Mouse (Mus musculus): ENCODE results near the gene Gm10065. TPM values are rescaled to one million over a fixed set of nuclear protein-coding genes. Genes with fewer than 3 reads are reported as not detected.

Gm10065 gene
- total RNA-seq, 2 experiments from 2014 or later, result not detected

Small RNAs within 50 kb of the gene (microRNA-seq; reads per million reads assigned to microRNA genes)
- not detected for gene Mir1896

Other genes starting within 250 kb of the Gm10065 start
- gene Gpx5, start 186.7 kb downstream of the Gm10065 start, total RNA-seq (2021), result not detected
- under 1 TPM in 1 of 2 experiments, not detected in 1; 0.27 TPM for gene Gpx6, start 167.3 kb downstream of the Gm10065 start, total RNA-seq (2021)
- gene Olfr1367, start 132.5 kb downstream of the Gm10065 start, total RNA-seq (2021), result not detected
- gene Zscan12, start 116.6 kb downstream of the Gm10065 start, total RNA-seq (2021), result 1 to 10 TPM; 7.7 to 9.5 TPM
- 10 to 100 TPM; 47.8 to 61.0 TPM for gene Zkscan3, start 76.7 kb downstream of the Gm10065 start, total RNA-seq (2021)
- under 1 TPM; 0.48 to 0.54 TPM for gene Pgbd1, start 38.4 kb downstream of the Gm10065 start, total RNA-seq (2021)
- gene Zscan26, start 25.7 kb downstream of the Gm10065 start, total RNA-seq (2021), result 10 to 100 TPM; 28.9 to 37.3 TPM
- gene Nkapl, start 10.9 kb downstream of the Gm10065 start, total RNA-seq (2021), result 1 to 10 TPM; 1.1 to 1.4 TPM
- gene Zkscan4, start 534 bp downstream of the Gm10065 start, total RNA-seq (2021), result 1 to 10 TPM; 2.4 to 3.4 TPM
- 10 to 100 TPM; 17.2 to 18.4 TPM for gene AK157302, start 15.8 kb upstream of the Gm10065 start, total RNA-seq (2021)
- gene Gm11273, start 22.0 kb upstream of the Gm10065 start, total RNA-seq (2021), result 100 to 1,000 TPM; 180 to 200 TPM
- gene Zkscan8, start 51.7 kb upstream of the Gm10065 start, total RNA-seq (2021), result 10 to 100 TPM; 16.8 to 24.6 TPM
- gene Olfr1366, start 63.4 kb upstream of the Gm10065 start, total RNA-seq (2021), result not detected
- gene Olfr1535, start 80.5 kb upstream of the Gm10065 start, total RNA-seq (2021), result not detected
- gene Olfr1364, start 102.3 kb upstream of the Gm10065 start, total RNA-seq (2021), result not detected
- not detected for gene Olfr1362, start 134.6 kb upstream of the Gm10065 start, total RNA-seq (2021)
- not detected for gene Olfr11, start 163.1 kb upstream of the Gm10065 start, total RNA-seq (2021)
- not detected for gene Olfr1361, start 183.9 kb upstream of the Gm10065 start, total RNA-seq (2021)
- not detected for gene Olfr1360, start 198.0 kb upstream of the Gm10065 start, total RNA-seq (2021)
- not detected for gene Olfr1359, start 218.7 kb upstream of the Gm10065 start, total RNA-seq (2021)
- 100 to 1,000 TPM; 284 to 352 TPM for gene Hist1h2bl, start 236.7 kb upstream of the Gm10065 start, total RNA-seq (2021)
- gene Hist1h2ai, start 237.0 kb upstream of the Gm10065 start, total RNA-seq (2021), result 100 to 1,000 TPM; 304 to 363 TPM
- 100 to 1,000 TPM; 397 to 474 TPM for gene Hist1h3h, start 238.2 kb upstream of the Gm10065 start, total RNA-seq (2021)
- 100 to 1,000 TPM in 1 of 2 experiments, 10 to 100 TPM in 1; 83.1 to 103 TPM for gene Hist1h2bm, start 242.6 kb upstream of the Gm10065 start, total RNA-seq (2021)

All from adrenal gland, postnatal 10 days (tissue).